Mouse (Mus musculus): Measurements from ENCODE around the gene Gbf1. TPM values are rescaled to one million over a fixed set of nuclear protein-coding genes. Genes with fewer than 3 reads are reported as not detected.
"Not testable (repeated sequence)": the region's sequence is repeated elsewhere in the genome, so short reads cannot be mapped to it uniquely, and the experiment has no call there.

Gbf1 gene
- polyA plus RNA-seq, 1 experiment from 2014 or later: 50.0 TPM

DNA sequence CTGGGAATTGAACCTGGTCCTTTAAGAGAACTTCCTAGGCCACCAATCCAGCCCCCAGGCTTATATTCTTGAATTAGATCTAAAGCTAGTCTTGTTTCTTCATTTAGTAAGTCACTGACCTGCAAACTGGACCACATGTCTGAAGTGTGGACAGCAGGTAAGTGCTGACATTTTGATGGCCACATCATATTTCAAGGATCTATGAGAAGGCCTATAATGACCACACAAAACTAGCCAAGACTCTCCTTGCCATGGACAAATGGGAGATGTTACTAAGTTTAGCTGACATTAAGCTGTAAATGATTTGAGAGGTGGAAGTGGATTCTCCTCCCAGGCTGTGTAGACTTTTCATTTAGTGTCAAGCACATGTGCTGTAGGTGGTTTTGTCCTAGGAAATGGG, 58.6 kb downstream of the Gbf1 start:
- no peaks in the 10 kb centered on the region for H3K27me3 ChIP-seq (ENCODE audit: insufficient read depth, poor library complexity, severe bottlenecking)
- H3K27ac ChIP-seq: no peak overlapping the region
- no peaks in the 10 kb centered on the region for H3K36me3 ChIP-seq
- H3K9me3 ChIP-seq: no peaks in the 10 kb centered on the region
- peaks cover 17% of the 10 kb centered on the region for H3K4me1 ChIP-seq
- DNase-seq (ENCODE audit: low spot score): no peak
- H3K4me3 ChIP-seq: no peak overlapping the region

GRCm38 (mm10) chr19:46214541-46214940, 62.2 kb downstream of the Gbf1 start:
- WGBS: 85% methylated on average over 5 of the region's 5 CpGs
- Histone ChIP-seq H3K36me3 (no peaks in the 10 kb centered on the region), H3K9me3 (no peaks in the 10 kb centered on the region), H3K27ac (peak overlapping the region; percentile 59; the same call in 1 of the 2 replicates), H3K27me3 (ENCODE audit: insufficient read depth, poor library complexity, severe bottlenecking) (no peaks in the 10 kb centered on the region), H3K4me3 (no peak overlapping the region), H3K4me1 (peaks cover 26% of the 10 kb centered on the region)
- no peak for DNase-seq (ENCODE audit: low spot score)

DNA sequence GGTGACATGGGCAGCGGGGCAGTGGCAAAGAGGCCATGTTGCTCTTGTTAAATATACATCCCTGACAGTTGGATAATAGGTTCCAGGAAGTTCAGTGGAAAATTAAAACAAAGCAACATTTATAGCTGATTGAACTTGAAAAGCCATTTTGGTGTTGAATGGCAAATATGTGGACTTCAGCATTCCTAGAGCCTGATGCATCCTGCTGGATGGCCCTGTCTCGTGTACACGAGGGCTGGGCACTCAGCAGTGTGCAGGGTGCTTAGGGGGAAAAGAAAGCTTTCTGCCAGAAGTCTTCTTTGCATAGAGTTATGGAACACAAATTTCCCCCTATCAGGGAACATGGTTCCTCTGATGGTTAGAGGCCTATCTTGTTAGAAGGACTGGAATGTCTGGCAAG, 63.1 kb downstream of the Gbf1 start:
- Histone ChIP-seq H3K27ac (peak overlapping the region; percentile 79), H3K36me3 (no peaks in the 10 kb centered on the region), H3K4me1 (peaks cover 26% of the 10 kb centered on the region), H3K9me3 (no peaks in the 10 kb centered on the region), H3K4me3 (peak overlapping the region; percentile 22; the same call in 1 of the 2 replicates), H3K27me3 (ENCODE audit: insufficient read depth, poor library complexity, severe bottlenecking) (no peaks in the 10 kb centered on the region)
- DNase-seq (ENCODE audit: low spot score): peak; percentile 77
- WGBS: 33% methylated on average over 3 of the region's 3 CpGs

- no peaks in the 10 kb centered on the region for H3K9me3 ChIP-seq
- H3K27me3 ChIP-seq (ENCODE audit: insufficient read depth, poor library complexity, severe bottlenecking): no peaks in the 10 kb centered on the region
- DNase-seq (ENCODE audit: low spot score): no peak
- no peak overlapping the region for H3K4me3 ChIP-seq
- H3K27ac ChIP-seq: peak overlapping the region; percentile 79; the same call in 1 of the 2 replicates
- H3K36me3 ChIP-seq: no peaks in the 10 kb centered on the region
- 78% methylated on average over 1 of the region's 1 CpGs for WGBS
- H3K4me1 ChIP-seq: peaks cover 26% of the 10 kb centered on the region
These were observed 64.4 kb downstream of the Gbf1 start for GRCm38 (mm10) chr19:46216716-46217115.

- not testable (repeated sequence) for DNase-seq (ENCODE audit: low spot score); H3K27me3 ChIP-seq (ENCODE audit: insufficient read depth, poor library complexity, severe bottlenecking); H3K9me3 ChIP-seq; H3K27ac ChIP-seq; H3K4me3 ChIP-seq; H3K36me3 ChIP-seq
- peaks cover 26% of the 10 kb centered on the region for H3K4me1 ChIP-seq
These were observed 65.0 kb downstream of the Gbf1 start for GRCm38 (mm10) chr19:46217347-46217746.

- Histone ChIP-seq H3K4me1 (peaks cover 25% of the 10 kb centered on the region), H3K27ac (no peak overlapping the region), H3K36me3 (no peaks in the 10 kb centered on the region), H3K9me3 (no peaks in the 10 kb centered on the region), H3K4me3 (no peak overlapping the region), H3K27me3 (ENCODE audit: insufficient read depth, poor library complexity, severe bottlenecking) (no peaks in the 10 kb centered on the region)
- WGBS: 88% methylated on average over 5 of the region's 5 CpGs
- DNase-seq (ENCODE audit: low spot score): no peak
These were observed 67.8 kb downstream of the Gbf1 start for GRCm38 (mm10) chr19:46220116-46220515.

DNA sequence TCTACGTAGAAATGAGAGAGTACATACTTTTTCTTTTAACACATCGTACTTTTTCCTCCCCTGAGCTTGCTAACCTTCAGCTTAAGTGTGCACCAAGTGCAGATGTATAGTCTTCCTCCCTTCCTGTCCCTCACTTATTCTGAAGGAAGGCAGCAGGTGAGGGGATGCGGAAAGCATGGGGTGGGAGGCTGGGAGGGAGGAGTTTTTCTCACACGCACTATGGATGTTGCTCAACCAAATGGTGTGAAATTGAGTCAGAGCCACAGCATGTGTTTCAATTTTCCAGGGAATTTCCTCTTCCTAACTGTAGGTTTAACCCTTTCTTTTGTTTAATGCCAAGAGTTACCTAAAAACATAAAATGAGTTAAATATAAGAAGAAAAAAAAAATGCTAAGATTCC, 70.8 kb downstream of the Gbf1 start:
- WGBS: 83% methylated on average over 4 of the region's 4 CpGs
- Histone ChIP-seq H3K4me3 (no peak overlapping the region), H3K9me3 (no peaks in the 10 kb centered on the region), H3K36me3 (0 out of 2 replicates have a peak, but pooled peaks cover 3% of the 10 kb centered on the region), H3K4me1 (peaks cover 11% of the 10 kb centered on the region; the same call in 1 of the 2 replicates), H3K27ac (no peak overlapping the region), H3K27me3 (ENCODE audit: insufficient read depth, poor library complexity, severe bottlenecking) (no peaks in the 10 kb centered on the region)
- no peak for DNase-seq (ENCODE audit: low spot score)

DNA sequence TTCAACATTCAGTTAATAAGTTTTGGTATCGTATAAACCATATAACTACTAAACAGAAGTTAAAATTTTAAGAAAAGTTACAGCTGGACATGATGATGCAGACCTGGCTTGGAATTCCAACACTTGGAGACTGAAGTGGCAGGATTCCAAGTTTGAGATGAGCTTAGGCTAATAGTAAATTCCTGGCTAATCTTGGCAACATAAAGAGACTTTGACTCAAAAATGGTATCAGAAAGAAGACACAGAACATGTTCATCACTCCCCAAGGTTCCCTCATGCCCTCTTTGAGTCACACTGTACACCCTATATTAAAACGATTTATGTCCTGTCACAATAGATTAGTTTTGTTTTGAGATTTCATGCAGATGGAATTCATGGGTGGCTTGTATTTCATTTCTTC, 72.6 kb downstream of the Gbf1 start:
- WGBS: 75% methylated on average over 2 of the region's 2 CpGs
- no peaks in the 10 kb centered on the region for H3K27me3 ChIP-seq (ENCODE audit: insufficient read depth, poor library complexity, severe bottlenecking)

DNA sequence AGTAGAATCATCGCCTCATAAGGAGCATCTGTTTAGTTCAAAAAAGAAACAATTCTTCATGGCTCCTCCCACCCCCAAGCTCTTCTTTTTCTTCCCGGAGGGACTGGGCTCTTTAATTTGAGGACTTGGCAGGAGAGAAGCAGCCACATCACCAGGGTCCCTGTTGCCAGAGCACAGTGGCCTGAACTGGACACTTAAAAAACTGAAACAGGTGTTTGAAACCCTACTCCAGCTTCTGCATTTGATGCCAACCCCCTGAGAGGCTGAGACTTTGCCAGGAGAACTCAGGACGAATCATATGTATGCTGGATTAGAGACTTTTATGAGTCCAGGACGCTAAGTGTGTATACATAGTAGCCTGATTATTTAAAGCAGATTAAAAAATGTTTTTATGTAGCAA, 73.2 kb downstream of the Gbf1 start:
- Histone ChIP-seq H3K36me3 (peaks cover 10% of the 10 kb centered on the region; the same call in 1 of the 2 replicates), H3K4me3 (no peak overlapping the region), H3K9me3 (no peaks in the 10 kb centered on the region), H3K27ac (no peak overlapping the region), H3K4me1 (peaks cover 14% of the 10 kb centered on the region), H3K27me3 (ENCODE audit: insufficient read depth, poor library complexity, severe bottlenecking) (no peaks in the 10 kb centered on the region)
- 69% methylated on average over 4 of the region's 4 CpGs for WGBS
- no peak for DNase-seq (ENCODE audit: low spot score)

More for the DNA sequence above, 72.6 kb downstream of the Gbf1 start:
- no peak for DNase-seq (ENCODE audit: low spot score)
- peaks cover 10% of the 10 kb centered on the region; the same call in 1 of the 2 replicates for H3K36me3 ChIP-seq
- no peak overlapping the region for H3K27ac ChIP-seq
- no peaks in the 10 kb centered on the region for H3K9me3 ChIP-seq
- no peak overlapping the region for H3K4me3 ChIP-seq
- H3K4me1 ChIP-seq: peaks cover 11% of the 10 kb centered on the region; the same call in 1 of the 2 replicates

DNA sequence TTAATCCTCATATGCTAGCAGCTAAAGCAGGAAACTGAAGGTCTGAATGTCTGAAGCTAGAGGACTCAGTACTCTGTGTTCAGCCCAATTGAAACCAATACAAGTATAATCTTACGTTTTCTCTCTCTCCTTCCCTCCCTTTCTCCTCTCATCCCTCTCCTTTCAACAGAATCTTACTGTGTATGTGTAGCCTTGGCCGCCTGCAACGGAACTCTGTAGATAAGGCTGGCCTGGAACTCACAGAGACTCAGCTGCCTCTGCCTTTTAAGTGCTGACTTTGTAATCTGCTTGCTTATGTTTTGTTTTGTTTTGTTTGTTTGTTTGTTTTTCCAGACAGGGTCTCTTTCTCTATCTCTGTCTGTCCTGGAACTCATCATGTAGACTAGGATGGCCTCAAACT, 74.0 kb downstream of the Gbf1 start:
- no peaks in the 10 kb centered on the region for H3K9me3 ChIP-seq
- no peak overlapping the region for H3K27ac ChIP-seq
- DNase-seq (ENCODE audit: low spot score): no peak
- H3K36me3 ChIP-seq: peaks cover 10% of the 10 kb centered on the region; the same call in 1 of the 2 replicates
- H3K27me3 ChIP-seq (ENCODE audit: insufficient read depth, poor library complexity, severe bottlenecking): no peaks in the 10 kb centered on the region
- H3K4me1 ChIP-seq: peaks cover 17% of the 10 kb centered on the region
- 52% methylated on average over 3 of the region's 3 CpGs for WGBS
- H3K4me3 ChIP-seq: no peak overlapping the region

DNA sequence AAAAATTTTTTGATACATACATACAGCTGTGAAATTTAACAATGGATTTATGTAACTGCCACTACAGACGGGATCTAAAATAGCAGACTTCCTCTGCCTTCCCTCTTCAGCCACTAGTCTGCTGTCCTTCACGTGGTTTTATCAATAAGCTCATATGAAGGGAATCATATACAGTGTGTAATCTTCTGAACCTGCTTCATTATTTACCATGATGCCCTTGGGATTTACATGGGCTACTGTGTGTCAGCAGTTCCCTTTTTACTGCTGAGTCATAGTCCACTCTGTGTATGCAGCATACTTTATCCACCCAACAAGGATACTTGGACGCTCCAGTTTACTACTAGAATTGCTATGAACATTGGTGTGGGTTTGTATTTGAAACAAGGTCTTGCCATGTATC, 75.0 kb downstream of the Gbf1 start:
- H3K36me3 ChIP-seq: peaks cover 10% of the 10 kb centered on the region; the same call in 1 of the 2 replicates
- no peaks in the 10 kb centered on the region for H3K9me3 ChIP-seq
- WGBS: 89% methylated on average over 3 of the region's 3 CpGs
- no peak overlapping the region for H3K27ac ChIP-seq
- H3K4me1 ChIP-seq: peaks cover 17% of the 10 kb centered on the region
- no peak for DNase-seq (ENCODE audit: low spot score)
- no peak overlapping the region for H3K4me3 ChIP-seq
- no peaks in the 10 kb centered on the region for H3K27me3 ChIP-seq (ENCODE audit: insufficient read depth, poor library complexity, severe bottlenecking)

DNA sequence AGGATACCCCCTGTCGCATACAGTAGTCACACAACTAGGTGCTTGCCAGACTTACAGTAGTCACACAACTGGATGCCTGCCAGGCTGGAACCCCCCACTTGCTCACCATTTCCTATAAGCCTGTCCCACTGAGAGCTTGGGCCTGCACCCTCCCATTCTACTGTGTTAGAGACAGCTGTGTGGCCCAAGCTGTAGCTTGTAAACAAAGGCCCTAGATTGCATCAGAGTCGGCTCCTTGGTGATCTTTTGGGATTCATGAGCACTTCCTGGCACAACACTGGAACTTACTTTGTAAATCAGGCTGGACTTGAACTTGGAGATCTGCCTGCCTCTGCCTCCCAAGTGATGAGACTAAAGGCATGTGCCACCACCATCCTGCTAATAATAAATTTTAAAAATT, 82.1 kb downstream of the Gbf1 start:
- WGBS: 92% methylated on average over 2 of the region's 2 CpGs
- peaks cover 30% of the 10 kb centered on the region for H3K4me1 ChIP-seq
- H3K27me3 ChIP-seq (ENCODE audit: insufficient read depth, poor library complexity, severe bottlenecking): no peaks in the 10 kb centered on the region
- H3K36me3 ChIP-seq: peaks cover 8% of the 10 kb centered on the region
- no peak for DNase-seq (ENCODE audit: low spot score)
- no peak overlapping the region for H3K4me3 ChIP-seq
- H3K27ac ChIP-seq: no peak overlapping the region
- H3K9me3 ChIP-seq: no peaks in the 10 kb centered on the region

- peaks cover 8% of the 10 kb centered on the region for H3K36me3 ChIP-seq
- no peaks in the 10 kb centered on the region for H3K9me3 ChIP-seq
- peak overlapping the region; percentile 56 for H3K27ac ChIP-seq
- H3K4me1 ChIP-seq: peaks cover 30% of the 10 kb centered on the region
- H3K27me3 ChIP-seq (ENCODE audit: insufficient read depth, poor library complexity, severe bottlenecking): no peaks in the 10 kb centered on the region
- peak overlapping the region; percentile 18; the same call in 1 of the 2 replicates for H3K4me3 ChIP-seq
- WGBS: 25% methylated on average over 5 of the region's 5 CpGs
- DNase-seq (ENCODE audit: low spot score): peak; percentile 85
These were observed 84.3 kb downstream of the Gbf1 start for GRCm38 (mm10) chr19:46236658-46237057.

DNA sequence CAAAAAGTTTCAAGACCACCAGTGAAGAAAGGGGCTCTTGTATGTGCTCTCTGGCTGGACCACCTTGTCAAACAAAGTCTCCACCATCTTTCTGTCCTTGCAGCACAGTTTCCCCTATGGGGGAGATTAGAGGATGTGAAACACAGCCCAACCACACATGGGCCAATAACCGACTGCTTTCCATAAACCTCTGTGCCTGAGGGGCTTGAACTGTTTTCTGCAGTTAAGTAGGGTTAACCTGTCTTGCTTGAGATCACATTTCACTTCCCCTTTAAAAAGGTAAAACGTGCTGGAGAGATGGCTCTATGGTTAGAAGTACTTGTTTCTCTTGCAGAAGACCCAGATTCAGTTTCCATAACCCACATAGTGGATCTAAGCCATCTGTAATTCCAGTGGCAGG, 87.9 kb downstream of the Gbf1 start:
- Histone ChIP-seq H3K4me1 (peaks cover 30% of the 10 kb centered on the region), H3K27me3 (ENCODE audit: insufficient read depth, poor library complexity, severe bottlenecking) (no peaks in the 10 kb centered on the region), H3K9me3 (no peaks in the 10 kb centered on the region), H3K36me3 (no peaks in the 10 kb centered on the region), H3K4me3 (no peak overlapping the region), H3K27ac (no peak overlapping the region)
- WGBS: 71% methylated on average over 2 of the region's 2 CpGs
- no peak for DNase-seq (ENCODE audit: low spot score)

All from heart, embryonic 10.5 days (tissue).